Mouse (Mus musculus) stomach, embryonic 15.5 days (tissue): Measurements from ENCODE around the gene Mrpl21. TPM values are rescaled to one million over a fixed set of nuclear protein-coding genes. Genes with fewer than 3 reads are reported as not detected.

ENCODE experiments used
- ATAC-seq: fragments of 200-750 bp; cut with Nextera tagmentation; 2 replicates; pipeline ENCODE4 v1.8.0; 2017; ENCODE audit warnings: low read depth, moderate number of reproducible peaks, moderate TSS enrichment; ENCODE audit not compliant: insufficient read depth, low FRiP score
- H3K27ac ChIP-seq: fragments of 300-500 bp; sonication (generic); 2 replicates; pipeline ENCODE4 v1.5.1; 2015; ENCODE audit warnings: mild to moderate bottlenecking, inconsistent platforms
- H3K27me3 ChIP-seq: fragments of 300-500 bp; sonication (generic); replicated peaks from 2 replicates; pipeline ENCODE4 v1.6.1; 2015; ENCODE audit warnings: inconsistent platforms
- H3K36me3 ChIP-seq: fragments of 300-500 bp; sonication (generic); 2 replicates; pipeline ENCODE4 v1.6.1; 2015; ENCODE audit warnings: inconsistent platforms
- H3K4me1 ChIP-seq: fragments of 300-500 bp; sonication (generic); 2 replicates; pipeline ENCODE4 v1.6.1; 2015; ENCODE audit warnings: inconsistent platforms
- H3K4me2 ChIP-seq: fragments of 300-500 bp; sonication (generic); 2 replicates; pipeline ENCODE4 v1.6.1; 2015; ENCODE audit warnings: mild to moderate bottlenecking, inconsistent platforms
- H3K4me3 ChIP-seq: fragments of 300-500 bp; sonication (generic); replicated peaks from 2 replicates; pipeline ENCODE4 v1.5.1; 2015; ENCODE audit warnings: inconsistent platforms
- H3K9ac ChIP-seq: fragments of 300-500 bp; sonication (generic); 2 replicates; pipeline ENCODE4 v1.6.1; 2015; ENCODE audit warnings: inconsistent platforms
- H3K9me3 ChIP-seq: fragments of 300-500 bp; sonication (generic); 2 replicates; pipeline ENCODE4 v1.6.1; 2016; ENCODE audit warnings: inconsistent platforms
- WGBS: fragments of 180-500 bp; shearing (Covaris S2); methylation state at CpG from one replicate; pipeline ENCODE4 v1.1.7; 2015; 5-methylcytosine and 5-hydroxymethylcytosine counted together
- polyA plus RNA-seq: library from polyadenylated mRNA; unstranded; fragments of >200 nt; fragmentation: Nextera tagmentation; extraction: Ambion mirVana; gene quantifications from 2 replicates; pipeline ENCODE4 v1.2.1, GENCODE M21; 2015

Gene Mrpl21
- polyA plus RNA-seq, 1 experiment from 2014 or later: 126 TPM

DNA sequence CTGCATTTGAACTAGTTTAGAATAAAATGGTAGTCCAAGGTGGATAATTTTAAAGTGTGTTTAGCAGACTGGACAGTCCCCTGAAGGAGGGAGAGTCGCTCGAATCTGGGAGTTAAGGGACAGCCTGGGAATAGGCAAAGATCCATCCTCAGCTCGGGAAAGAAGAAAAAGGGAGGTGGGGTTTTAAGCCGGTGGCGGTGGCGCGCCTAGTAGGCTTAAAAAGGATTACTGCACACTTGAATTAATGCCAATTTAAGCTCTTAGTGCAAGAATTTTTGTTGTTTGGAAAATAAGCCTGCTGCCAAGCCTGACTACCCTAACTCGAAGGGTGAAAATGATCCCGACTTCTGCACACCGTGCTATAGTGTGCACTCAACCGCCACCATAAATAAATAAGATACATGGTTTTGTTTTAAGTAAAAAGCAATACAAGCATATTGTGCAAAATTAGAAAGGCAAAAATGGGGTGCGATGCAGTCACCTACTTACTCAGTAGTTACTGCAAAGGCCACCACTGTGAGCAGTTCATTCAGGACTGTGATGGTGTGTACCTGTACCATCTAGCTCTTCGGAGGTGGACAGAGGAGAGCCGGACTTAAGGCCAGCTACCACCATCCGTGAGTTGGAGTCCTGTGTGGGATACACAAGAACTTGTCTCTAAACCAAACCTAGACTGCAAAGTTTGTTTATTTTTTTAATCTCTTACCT, 43.2 kb downstream of the Mrpl21 start:
- ATAC-seq: no peak
- H3K4me1 ChIP-seq: peaks cover 39% of the 10 kb centered on the region
- H3K4me3 ChIP-seq: peak overlapping the region; percentile 67
- peak overlapping the region; percentile 99 for H3K4me2 ChIP-seq
- H3K27ac ChIP-seq: peak overlapping the region; percentile 94
- peak overlapping the region; percentile 31 for H3K9ac ChIP-seq
- H3K36me3 ChIP-seq: no peaks in the 10 kb centered on the region
- no peaks in the 10 kb centered on the region for H3K9me3 ChIP-seq
- 28% methylated on average over 15 of the region's 15 CpGs for WGBS
- H3K27me3 ChIP-seq: no peaks in the 10 kb centered on the region

DNA sequence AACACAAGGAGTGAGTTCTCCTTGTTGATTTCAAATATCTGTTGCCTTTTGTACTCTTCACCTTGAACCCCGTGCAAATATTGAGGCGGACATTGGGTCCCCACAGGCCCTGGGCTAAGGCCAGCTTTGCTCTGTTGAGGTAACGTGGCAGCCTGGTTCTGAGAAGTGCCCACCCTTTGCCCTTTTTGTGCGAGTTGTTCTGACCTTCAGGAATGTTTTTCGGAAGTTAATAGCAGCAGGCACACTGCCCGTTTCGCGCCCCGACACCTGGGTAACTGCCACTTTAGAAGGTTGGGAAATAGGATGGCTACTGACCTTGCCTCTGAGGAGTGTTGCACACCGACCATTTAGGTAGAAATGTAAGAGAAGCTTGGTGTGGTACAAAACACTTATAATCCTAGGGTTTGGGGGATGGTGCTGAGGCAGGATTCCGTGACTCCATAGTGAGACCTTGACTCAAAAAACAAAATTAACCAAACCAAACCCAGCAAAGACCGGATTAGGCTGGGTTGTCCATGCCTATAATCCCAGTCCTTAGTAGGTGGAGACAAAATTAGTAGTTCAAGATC, 43.9 kb downstream of the Mrpl21 start:
- Histone ChIP-seq H3K9ac (no peak overlapping the region), H3K27ac (peak overlapping the region; percentile 94; the same call in 1 of the 2 replicates), H3K9me3 (no peaks in the 10 kb centered on the region), H3K27me3 (no peaks in the 10 kb centered on the region), H3K4me2 (peak overlapping the region; percentile 99), H3K4me3 (no peak overlapping the region), H3K36me3 (no peaks in the 10 kb centered on the region), H3K4me1 (peaks cover 35% of the 10 kb centered on the region)
- no peak for ATAC-seq
- WGBS: 69% methylated on average over 12 of the region's 12 CpGs

GRCm38 (mm10) chr19:3333247-3333646, 50.5 kb downstream of the Mrpl21 start:
- WGBS: 68% methylated on average over 6 of the region's 6 CpGs
- Histone ChIP-seq H3K27me3 (no peaks in the 10 kb centered on the region), H3K27ac (no peak overlapping the region), H3K9ac (no peak overlapping the region), H3K4me3 (no peak overlapping the region), H3K4me2 (no peak overlapping the region), H3K4me1 (peaks cover 8% of the 10 kb centered on the region), H3K9me3 (no peaks in the 10 kb centered on the region), H3K36me3 (no peaks in the 10 kb centered on the region)
- ATAC-seq: no peak

DNA sequence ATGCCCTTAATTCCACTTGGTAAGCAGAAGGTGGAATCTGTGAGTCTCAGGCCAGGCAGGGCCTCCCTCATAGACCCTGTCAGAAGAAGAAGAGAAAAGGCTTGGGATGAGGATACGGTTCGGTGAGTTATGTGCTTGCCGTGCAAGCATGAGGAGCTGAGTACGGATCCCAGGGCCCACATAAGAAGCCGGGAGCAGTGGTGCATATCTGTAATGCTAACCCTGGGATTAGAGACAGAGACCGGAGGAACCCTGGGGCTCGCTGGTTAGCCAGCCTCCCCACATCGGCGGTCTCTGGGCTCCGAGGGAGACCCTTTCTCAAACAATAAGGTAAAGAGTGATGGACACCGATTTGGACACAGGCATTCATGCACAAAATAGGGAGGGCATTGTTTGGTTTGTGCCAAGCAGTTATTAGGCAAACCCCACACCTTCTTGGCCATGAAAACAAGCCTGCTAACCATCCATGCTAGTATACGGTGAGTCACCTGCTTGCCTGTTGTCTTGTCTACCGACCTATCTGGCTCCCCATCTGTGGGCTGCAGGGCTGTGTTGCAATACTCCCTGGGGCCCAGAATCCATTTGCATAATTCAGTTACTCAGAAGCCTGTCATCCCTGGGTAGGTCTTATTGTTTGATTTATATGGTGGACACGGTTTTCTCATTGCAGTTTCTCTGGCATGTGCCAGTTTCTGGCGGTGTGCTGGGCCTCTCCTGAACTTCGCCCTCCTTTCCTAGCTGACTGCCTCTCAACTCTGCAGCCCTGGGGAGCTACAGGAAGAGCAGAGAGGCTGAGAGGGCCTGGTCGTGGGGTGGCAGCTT, 51.2 kb downstream of the Mrpl21 start:
- 75% methylated on average over 17 of the region's 17 CpGs for WGBS
- H3K4me3 ChIP-seq: no peak overlapping the region
- peak overlapping the region; percentile 48; the same call in 1 of the 2 replicates for H3K27ac ChIP-seq
- no peak overlapping the region for H3K4me2 ChIP-seq
- H3K4me1 ChIP-seq: peaks cover 8% of the 10 kb centered on the region
- H3K27me3 ChIP-seq: no peaks in the 10 kb centered on the region
- ATAC-seq: peak; percentile 33; the same call in 1 of the 2 replicates
- no peaks in the 10 kb centered on the region for H3K9me3 ChIP-seq
- no peak overlapping the region for H3K9ac ChIP-seq
- no peaks in the 10 kb centered on the region for H3K36me3 ChIP-seq

DNA sequence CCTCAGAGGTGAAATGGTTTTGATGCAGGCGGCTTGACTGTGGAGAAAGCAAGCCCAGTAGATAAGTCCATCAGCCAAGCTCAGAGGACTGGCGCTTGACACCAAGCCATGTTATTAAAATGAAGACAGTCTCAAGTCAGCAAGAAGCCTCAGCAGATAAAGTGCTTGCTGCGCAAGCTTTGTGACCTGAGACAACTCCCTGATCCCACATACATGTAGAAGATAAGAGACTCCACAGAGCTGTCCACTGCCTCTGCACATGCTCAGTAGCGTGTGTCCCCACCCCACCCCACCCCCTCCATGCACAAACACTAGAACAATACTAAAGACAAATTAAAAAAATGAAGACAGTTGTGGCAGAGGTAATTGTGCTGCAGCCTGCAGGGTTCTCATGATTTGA, 51.8 kb downstream of the Mrpl21 start:
- no peak for ATAC-seq
- H3K27me3 ChIP-seq: no peaks in the 10 kb centered on the region
- H3K4me1 ChIP-seq: peaks cover 8% of the 10 kb centered on the region
- peak overlapping the region; percentile 48; the same call in 1 of the 2 replicates for H3K27ac ChIP-seq
- WGBS: 73% methylated on average over 4 of the region's 4 CpGs
- H3K9me3 ChIP-seq: no peaks in the 10 kb centered on the region
- H3K4me2 ChIP-seq: no peak overlapping the region
- no peak overlapping the region for H3K4me3 ChIP-seq
- H3K9ac ChIP-seq: no peak overlapping the region
- H3K36me3 ChIP-seq: no peaks in the 10 kb centered on the region

GRCm38 (mm10) chr19:3335917-3336316, 53.2 kb downstream of the Mrpl21 start:
- ATAC-seq: 0 out of 2 replicates have a peak, but pooled peaks have one; percentile 6
- 55% methylated on average over 1 of the region's 1 CpGs for whole genome bisulfite sequencing
- no peaks in the 10 kb centered on the region for H3K27me3 ChIP-seq

GRCm38 (mm10) chr19:3336485-3337255, 54.0 kb downstream of the Mrpl21 start:
- Histone ChIP-seq H3K27me3 (no peaks in the 10 kb centered on the region), H3K4me3 (no peak overlapping the region), H3K9ac (no peak overlapping the region), H3K36me3 (no peaks in the 10 kb centered on the region), H3K4me2 (no peak overlapping the region), H3K4me1 (peaks cover 8% of the 10 kb centered on the region), H3K27ac (no peak overlapping the region), H3K9me3 (no peaks in the 10 kb centered on the region)
- no peak for ATAC-seq
- 65% methylated on average over 8 of the region's 8 CpGs for WGBS

More at GRCm38 (mm10) chr19:3335917-3336316, 53.2 kb downstream of the Mrpl21 start:
- no peaks in the 10 kb centered on the region for H3K36me3 ChIP-seq
- H3K27ac ChIP-seq: no peak overlapping the region
- no peak overlapping the region for H3K4me2 ChIP-seq
- H3K4me1 ChIP-seq: peaks cover 8% of the 10 kb centered on the region
- H3K4me3 ChIP-seq: no peak overlapping the region
- no peak overlapping the region for H3K9ac ChIP-seq
- no peaks in the 10 kb centered on the region for H3K9me3 ChIP-seq

DNA sequence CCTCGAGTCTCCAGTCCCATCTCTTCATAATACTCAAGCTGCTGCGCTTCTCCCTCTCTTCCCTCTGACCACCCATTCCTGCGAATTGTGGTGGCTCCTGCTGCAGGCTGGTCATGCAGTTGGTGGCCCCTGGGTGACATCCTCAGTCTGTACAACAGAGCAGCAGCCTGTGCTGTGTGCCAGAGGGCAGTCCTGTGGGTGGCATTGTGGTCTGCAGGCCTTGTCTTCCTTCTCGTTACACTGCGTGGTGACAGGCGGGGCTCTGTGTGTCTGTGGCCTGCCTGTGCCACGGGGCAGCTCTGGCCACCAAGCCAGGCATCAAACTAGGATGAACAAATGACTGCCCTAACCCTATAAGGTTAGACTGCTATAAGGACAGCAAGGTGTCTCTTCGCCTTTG, 56.5 kb downstream of the Mrpl21 start:
- Histone ChIP-seq H3K36me3 (no peaks in the 10 kb centered on the region), H3K9ac (no peak overlapping the region), H3K27me3 (no peaks in the 10 kb centered on the region), H3K27ac (no peak overlapping the region), H3K4me3 (no peak overlapping the region), H3K4me2 (no peak overlapping the region), H3K9me3 (no peaks in the 10 kb centered on the region), H3K4me1 (peaks cover 4% of the 10 kb centered on the region)
- WGBS: 86% methylated on average over 8 of the region's 8 CpGs
- no peak for ATAC-seq

GRCm38 (mm10) chr19:3341021-3341420, 58.3 kb downstream of the Mrpl21 start:
- Histone ChIP-seq H3K9me3 (no peaks in the 10 kb centered on the region), H3K27ac (no peak overlapping the region), H3K36me3 (no peaks in the 10 kb centered on the region), H3K9ac (no peak overlapping the region), H3K4me3 (no peak overlapping the region), H3K4me2 (no peak overlapping the region), H3K4me1 (no peaks in the 10 kb centered on the region), H3K27me3 (no peaks in the 10 kb centered on the region)
- WGBS: 71% methylated on average over 3 of the region's 3 CpGs
- ATAC-seq: no peak
